Mouse (Mus musculus) olfactory bulb, adult 2 months (tissue): ENCODE data around the gene Eya3. TPM values are rescaled to one million over a fixed set of nuclear protein-coding genes. Genes with fewer than 3 reads are reported as not detected.
A peak's percentile ranks its signal among the peaks of the same experiment; 100 is the strongest.

Experiments used
- H3K27ac ChIP-seq: fragments of 200-500 bp; 2 replicates; pipeline ENCODE4 v1.5.1; 2012; ENCODE audit warnings: low read depth, low read length; ENCODE audit not compliant: insufficient read depth
- H3K4me1 ChIP-seq: fragments of 200-500 bp; 2 replicates; pipeline ENCODE4 v1.6.1; 2012; ENCODE audit warnings: low read length; ENCODE audit not compliant: control insufficient read depth, insufficient read depth
- H3K4me3 ChIP-seq: fragments of 200-500 bp; 2 replicates; pipeline ENCODE4 v1.5.1; 2012; ENCODE audit warnings: mild to moderate bottlenecking, low read depth, low read length, moderate library complexity; ENCODE audit not compliant: insufficient read depth
- CTCF ChIP-seq: fragments of 200-500 bp; IDR thresholded peaks from 2 replicates; pipeline ENCODE4 v1.5.1; 2012; ENCODE audit warnings: low read depth, mild to moderate bottlenecking, low read length, moderate library complexity; ENCODE audit not compliant: insufficient read depth
- POLR2A ChIP-seq: fragments of 200-500 bp; IDR thresholded peaks from 2 replicates; pipeline ENCODE4 v1.6.1; 2012; ENCODE audit warnings: mild to moderate bottlenecking, low read depth, low read length, moderate library complexity; ENCODE audit not compliant: insufficient read depth
- WGBS: fragments of 180-500 bp; shearing (Covaris S2); methylation state at CpG from one replicate; pipeline ENCODE4 v1.1.7; 2018; 5-methylcytosine and 5-hydroxymethylcytosine counted together
- polyA plus RNA-seq: library from polyadenylated mRNA; stranded (reverse); fragments of >200 nt; gene quantifications from 2 replicates; pipeline ENCODE4 v1.2.4, GENCODE M21; 2012; ENCODE audit warnings: low replicate concordance; ENCODE audit not compliant: missing spikeins, insufficient read depth, insufficient read length

Gene Eya3
- polyA plus RNA-seq, 1 experiment = not detected

DNA sequence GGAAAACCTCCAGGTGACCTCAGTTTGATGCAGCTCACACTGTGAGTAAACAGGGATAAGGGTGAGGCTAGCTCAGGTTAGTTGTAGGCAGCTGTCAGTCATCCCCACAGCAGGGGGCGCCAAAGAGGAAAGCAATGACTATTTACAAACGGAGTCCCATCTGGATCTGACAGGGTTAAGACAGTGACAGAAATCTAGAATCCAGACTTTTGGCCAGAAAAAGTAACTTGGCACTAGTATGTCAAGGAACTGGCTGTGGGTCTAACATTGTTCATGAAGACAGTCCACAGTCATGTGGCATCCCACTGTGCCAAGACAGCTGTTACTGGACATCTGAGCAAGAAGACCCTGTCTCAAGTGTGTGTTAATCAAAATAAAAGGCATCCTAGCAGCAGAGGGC, 10.0 kb upstream of the Eya3 start:
- whole genome bisulfite sequencing = 15% methylated on average over 2 of the region's 2 CpGs
- no peak overlapping the region for H3K4me3 ChIP-seq
- TF ChIP-seq CTCF (no peak), POLR2A (no peak)
- H3K4me1 ChIP-seq = no peaks in the 10 kb centered on the region
- no peak overlapping the region for H3K27ac ChIP-seq

DNA sequence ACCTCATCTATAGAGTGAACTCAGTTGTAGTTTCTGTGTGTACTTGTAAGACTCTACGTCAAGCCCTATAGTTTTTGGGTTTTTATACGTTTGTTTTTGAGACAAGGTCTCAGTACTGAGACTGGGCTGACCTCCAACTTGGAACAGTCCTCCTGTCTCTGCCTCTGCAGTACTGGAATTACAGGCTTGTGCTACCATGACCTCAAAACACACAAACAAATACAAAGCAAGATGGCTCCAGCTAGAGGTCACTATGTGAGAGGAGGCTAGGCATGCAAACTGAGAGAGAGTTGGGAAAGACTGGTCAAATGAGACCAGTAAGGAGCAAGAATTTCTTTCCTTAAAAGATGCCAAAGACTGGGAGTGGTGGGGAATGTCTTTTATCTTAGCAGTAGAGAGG, 2.8 kb upstream of the Eya3 start:
- Histone ChIP-seq H3K4me3 (no peak overlapping the region), H3K4me1 (no peaks in the 10 kb centered on the region), H3K27ac (no peak overlapping the region)
- no peak for TF ChIP-seq POLR2A
- TF ChIP-seq CTCF = no peak
- 88% methylated on average over 2 of the region's 2 CpGs for WGBS

GRCm38 (mm10) chr4:132636554-132636953, 2.2 kb upstream of the Eya3 start:
- TF ChIP-seq POLR2A = no peak
- no peak for TF ChIP-seq CTCF
- H3K4me3 ChIP-seq = no peak overlapping the region
- H3K4me1 ChIP-seq = no peaks in the 10 kb centered on the region
- H3K27ac ChIP-seq = no peak overlapping the region
- WGBS = 55% methylated on average over 4 of the region's 4 CpGs

DNA sequence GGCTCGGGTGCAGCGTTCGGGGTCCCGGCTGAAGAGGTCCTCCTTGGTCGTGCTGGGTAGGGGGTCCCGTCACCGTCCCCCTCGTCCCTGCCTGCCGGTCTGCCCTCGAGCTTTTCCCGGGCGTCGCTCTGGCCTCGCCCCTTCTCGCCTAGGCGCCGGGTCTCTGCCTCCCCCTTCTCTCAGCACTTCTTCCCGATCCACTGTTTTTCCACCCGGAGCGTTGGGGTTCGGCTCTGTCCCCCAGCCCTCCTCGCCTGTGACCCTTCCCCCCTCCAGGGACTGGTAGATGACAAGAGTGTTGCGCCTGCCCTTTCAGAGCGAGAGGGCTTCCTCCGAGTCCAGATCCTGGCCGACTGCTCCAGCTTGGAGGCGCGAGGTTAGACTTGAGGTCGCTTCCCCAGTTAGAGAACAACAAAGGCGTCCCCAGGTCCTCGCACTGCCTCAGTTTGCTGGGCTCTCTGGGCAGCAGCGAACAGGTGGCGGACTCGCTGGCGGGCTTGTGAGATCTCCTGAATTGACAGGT, 465 bp downstream of the Eya3 start:
- TF ChIP-seq POLR2A (no peak), CTCF (no peak)
- H3K4me1 ChIP-seq = no peaks in the 10 kb centered on the region
- peak overlapping the region; percentile 82 for H3K4me3 ChIP-seq
- WGBS = under 1% methylated on average over 35 of the region's 35 CpGs
- H3K27ac ChIP-seq = no peak overlapping the region; the same call in 1 of the 2 replicates

GRCm38 (mm10) chr4:132647439-132647838, 8.7 kb downstream of the Eya3 start:
- WGBS = 59% methylated on average over 7 of the region's 7 CpGs
- TF ChIP-seq CTCF (no peak), POLR2A (no peak)
- no peak overlapping the region for H3K27ac ChIP-seq

GRCm38 (mm10) chr4:132649271-132649999, 10.6 kb downstream of the Eya3 start:
- no peak for TF ChIP-seq POLR2A
- no peak for TF ChIP-seq CTCF
- Histone ChIP-seq H3K27ac (0 out of 2 replicates have a peak overlapping the region, but pooled peaks have one; percentile 13), H3K4me3 (no peak overlapping the region), H3K4me1 (peaks cover 11% of the 10 kb centered on the region)
- 54% methylated on average over 6 of the region's 6 CpGs for WGBS

More at GRCm38 (mm10) chr4:132647439-132647838, 8.7 kb downstream of the Eya3 start:
- no peak overlapping the region for H3K4me3 ChIP-seq
- H3K4me1 ChIP-seq = peaks cover 8% of the 10 kb centered on the region; the same call in 1 of the 2 replicates

GRCm38 (mm10) chr4:132652842-132653241, 14.1 kb downstream of the Eya3 start:
- WGBS = 15% methylated on average over 4 of the region's 4 CpGs
- TF ChIP-seq CTCF = no peak
- no peak for TF ChIP-seq POLR2A
- H3K4me1 ChIP-seq = peaks cover 14% of the 10 kb centered on the region
- H3K27ac ChIP-seq = no peak overlapping the region
- H3K4me3 ChIP-seq = no peak overlapping the region

- WGBS = 61% methylated on average over 3 of the region's 3 CpGs
- H3K4me1 ChIP-seq = peaks cover 14% of the 10 kb centered on the region
- H3K27ac ChIP-seq = no peak overlapping the region
- TF ChIP-seq CTCF = no peak
- no peak for TF ChIP-seq POLR2A
- H3K4me3 ChIP-seq = no peak overlapping the region
Observed at GRCm38 (mm10) chr4:132653799-132654198, 15.0 kb downstream of the Eya3 start.

- Histone ChIP-seq H3K27ac (no peak overlapping the region), H3K4me3 (no peak overlapping the region), H3K4me1 (peaks cover 10% of the 10 kb centered on the region)
- TF ChIP-seq POLR2A (no peak), CTCF (no peak)
- 40% methylated on average over 5 of the region's 5 CpGs for WGBS
Observed at GRCm38 (mm10) chr4:132655290-132655689, 16.5 kb downstream of the Eya3 start.
